Mouse (Mus musculus) cerebellum, adult 2 months (tissue): ENCODE data around the gene Mutyh.

Experiments
- CTCF ChIP-seq: fragments of 200-500 bp; IDR thresholded peaks from 2 replicates; pipeline ENCODE4 v1.5.1; 2011; ENCODE audit warnings: low read depth, mild to moderate bottlenecking, control low read depth, low read length, moderate library complexity, borderline replicate concordance; ENCODE audit not compliant: insufficient read depth
- POLR2A ChIP-seq: fragments of 200-500 bp; IDR thresholded peaks from 2 replicates; pipeline ENCODE4 v1.6.1; 2011; ENCODE audit warnings: low read length, control low read depth, borderline replicate concordance; ENCODE audit not compliant: insufficient read depth

GRCm38 (mm10) chr4:116811012-116811411 lies 3.5 kb downstream of the Mutyh start:
- no peak for TF ChIP-seq CTCF
- TF ChIP-seq POLR2A, result no peak
